Mouse (Mus musculus) neural tube, embryonic 11.5 days (tissue): Measurements from ENCODE around the gene Krt32. TPM values are rescaled to one million over a fixed set of nuclear protein-coding genes. Genes with fewer than 3 reads are reported as not detected.

Experiments
- ATAC-seq: fragments of 200-750 bp; cut with Nextera tagmentation; 2 replicates; pipeline ENCODE4 v1.8.0; 2017; ENCODE audit warnings: moderate number of reproducible peaks, mild to moderate bottlenecking, moderate TSS enrichment, moderate library complexity; ENCODE audit not compliant: insufficient read depth, low FRiP score, low TSS enrichment
- DNase-seq: peaks from one replicate; pipeline ENCODE4 v3.0.0-alpha.2; 2015; ENCODE audit warnings: low spot score
- H3K27ac ChIP-seq: fragments of 300-500 bp; sonication (generic); 2 replicates; pipeline ENCODE4 v1.5.1; 2014; ENCODE audit warnings: low read depth, mild to moderate bottlenecking, low read length
- H3K27me3 ChIP-seq: fragments of 300-500 bp; sonication (generic); 2 replicates; pipeline ENCODE4 v1.6.1; 2014; ENCODE audit warnings: mild to moderate bottlenecking, low read length, mixed read lengths; ENCODE audit not compliant: control insufficient read depth, insufficient read depth
- H3K36me3 ChIP-seq: fragments of 300-500 bp; sonication (generic); 2 replicates; pipeline ENCODE4 v1.6.1; 2014; ENCODE audit warnings: mild to moderate bottlenecking, low read length, moderate library complexity, mixed read lengths; ENCODE audit not compliant: control insufficient read depth, insufficient read depth
- H3K4me1 ChIP-seq: fragments of 300-500 bp; sonication (generic); 2 replicates; pipeline ENCODE4 v1.6.1; 2014; ENCODE audit warnings: low read length, mixed read lengths; ENCODE audit not compliant: control insufficient read depth, insufficient read depth
- H3K4me2 ChIP-seq: fragments of 300-500 bp; sonication (generic); 2 replicates; pipeline ENCODE4 v1.6.1; 2014; ENCODE audit warnings: low read depth, mild to moderate bottlenecking, moderate library complexity
- H3K4me3 ChIP-seq: fragments of 300-500 bp; sonication (generic); 2 replicates; pipeline ENCODE4 v1.5.1; 2014; ENCODE audit warnings: low read depth, low read length
- H3K9ac ChIP-seq: fragments of 300-500 bp; sonication (generic); 2 replicates; pipeline ENCODE4 v1.6.1; 2014; ENCODE audit warnings: mild to moderate bottlenecking, low read length
- H3K9me3 ChIP-seq: fragments of 300-500 bp; sonication (generic); 2 replicates; pipeline ENCODE4 v1.6.1; 2016; ENCODE audit warnings: low read length; ENCODE audit not compliant: control insufficient read depth
- WGBS: fragments of 180-500 bp; shearing (Covaris S2); extraction: QIAGEN DNeasy Blood & Tissue Kit; methylation state at CpG from one replicate; pipeline ENCODE4 v1.1.7; 2014; 5-methylcytosine and 5-hydroxymethylcytosine counted together
- polyA plus RNA-seq: library from polyadenylated mRNA; unstranded; fragments of >200 nt; fragmentation: Nextera tagmentation; extraction: Ambion mirVana; gene quantifications from 2 replicates; pipeline ENCODE4 v1.2.1, GENCODE M21; 2014

The Krt32 gene
- polyA plus RNA-seq: not detected in 2 replicates

DNA sequence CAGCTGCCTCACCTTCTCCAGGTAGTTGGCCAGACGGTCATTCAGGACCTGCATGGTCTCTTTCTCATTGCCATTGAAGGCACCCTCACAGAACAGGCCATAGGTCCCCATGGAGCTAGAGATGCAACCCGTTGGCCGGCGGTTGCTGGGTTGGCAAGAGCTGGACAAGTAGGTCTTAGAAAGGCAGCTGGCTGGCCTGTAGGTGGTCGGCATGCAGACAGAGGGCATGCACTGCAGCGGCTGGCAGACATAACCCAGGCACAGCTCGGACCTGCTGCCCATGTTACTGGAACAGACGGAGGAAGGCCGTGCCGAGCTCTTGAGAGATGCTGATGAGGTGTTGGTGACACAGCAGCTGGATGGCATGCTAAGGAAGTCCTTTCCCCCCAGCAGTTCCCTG is at the start of gene Krt32:
Gene Krt32, minus strand, starts transcription at position 366 of the 400 bp plus-strand sequence.
- 91% methylated on average over 10 of the region's 10 CpGs for WGBS
- no peaks in the 10 kb centered on the region for H3K27me3 ChIP-seq
- H3K9me3 ChIP-seq: no peaks in the 10 kb centered on the region
- H3K9ac ChIP-seq: no peak within 1 kb of the TSS
- DNase-seq (no peak), ATAC-seq (no peak)
- H3K4me1 ChIP-seq: no peaks in the 10 kb centered on the region
- H3K4me2 ChIP-seq: no peak within 1 kb of the TSS
- no peaks in the 10 kb centered on the region for H3K36me3 ChIP-seq
- no peak within 1 kb of the TSS for H3K27ac ChIP-seq
- no peak within 1 kb of the TSS for H3K4me3 ChIP-seq

DNA sequence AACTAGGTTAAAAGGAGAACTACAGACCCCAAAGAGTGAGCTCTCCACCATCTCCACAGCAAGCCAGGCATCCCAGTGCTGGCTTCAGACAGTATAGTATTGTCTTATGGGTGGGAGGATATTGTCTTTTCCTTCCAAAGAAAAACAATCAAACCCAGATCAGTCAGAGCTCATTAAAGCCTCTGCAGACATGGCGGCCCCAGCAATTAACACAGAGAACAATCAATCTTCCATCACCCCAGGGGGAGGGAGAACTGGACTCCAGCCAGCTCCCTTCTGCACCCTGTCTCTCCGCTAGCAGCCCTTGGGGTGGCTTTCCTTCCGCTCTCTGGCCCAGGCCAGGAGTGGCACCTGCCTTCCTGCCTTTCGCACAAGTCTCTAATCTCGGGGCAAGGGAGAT is 49.7 kb upstream of the Krt32 start:
- Histone ChIP-seq H3K4me1 (peaks cover 2% of the 10 kb centered on the region; the same call in 1 of the 2 replicates), H3K27me3 (no peaks in the 10 kb centered on the region), H3K4me2 (no peak overlapping the region), H3K9me3 (no peaks in the 10 kb centered on the region), H3K9ac (no peak overlapping the region), H3K4me3 (no peak overlapping the region), H3K27ac (no peak overlapping the region), H3K36me3 (no peaks in the 10 kb centered on the region)
- WGBS: 33% methylated on average over 5 of the region's 5 CpGs
- DNase-seq (no peak), ATAC-seq (no peak)

- H3K9me3 ChIP-seq: no peaks in the 10 kb centered on the region
- no peak overlapping the region for H3K4me3 ChIP-seq
- ATAC-seq (no peak), DNase-seq (no peak)
- H3K36me3 ChIP-seq: no peaks in the 10 kb centered on the region
- WGBS: 51% methylated on average over 5 of the region's 5 CpGs
- no peak overlapping the region for H3K27ac ChIP-seq
- no peak overlapping the region for H3K9ac ChIP-seq
- peaks cover 2% of the 10 kb centered on the region; the same call in 1 of the 2 replicates for H3K4me1 ChIP-seq
- no peaks in the 10 kb centered on the region for H3K27me3 ChIP-seq
- no peak overlapping the region for H3K4me2 ChIP-seq
Measured at GRCm38 (mm10) chr11:100136559-100136958, 48.5 kb upstream of the Krt32 start.

- ATAC-seq: no peak
- no peaks in the 10 kb centered on the region for H3K9me3 ChIP-seq
- no peak within 1 kb of the TSS for H3K9ac ChIP-seq
- no peak for DNase-seq
- no peaks in the 10 kb centered on the region for H3K36me3 ChIP-seq
- H3K27me3 ChIP-seq: no peaks in the 10 kb centered on the region
- peaks cover 2% of the 10 kb centered on the region; the same call in 1 of the 2 replicates for H3K4me1 ChIP-seq
- 75% methylated on average over 7 of the region's 7 CpGs for whole genome bisulfite sequencing
- no peak within 1 kb of the TSS for H3K27ac ChIP-seq
- no peak within 1 kb of the TSS for H3K4me2 ChIP-seq
- H3K4me3 ChIP-seq: no peak within 1 kb of the TSS
Measured at GRCm38 (mm10) chr11:100135731-100136130, 47.7 kb upstream of the Krt32 start, which contains the start of gene Krt15. Krt15 (minus strand) TSS chr11:100135928.

GRCm38 (mm10) chr11:100124901-100125300 is 36.9 kb upstream of the Krt32 start:
- H3K36me3 ChIP-seq: no peaks in the 10 kb centered on the region
- no peak for DNase-seq
- ATAC-seq: no peak
- H3K9me3 ChIP-seq: no peaks in the 10 kb centered on the region
- no peak overlapping the region for H3K4me2 ChIP-seq
- no peak overlapping the region for H3K27ac ChIP-seq
- H3K9ac ChIP-seq: no peak overlapping the region
- no peak overlapping the region for H3K4me3 ChIP-seq
- no peaks in the 10 kb centered on the region for H3K27me3 ChIP-seq
- WGBS: 81% methylated on average over 7 of the region's 7 CpGs
- no peaks in the 10 kb centered on the region for H3K4me1 ChIP-seq

- no peak within 1 kb of the TSS for H3K27ac ChIP-seq
- DNase-seq (no peak), ATAC-seq (no peak)
- 76% methylated on average over 3 of the region's 3 CpGs for WGBS
- no peaks in the 10 kb centered on the region for H3K4me1 ChIP-seq
- no peak within 1 kb of the TSS for H3K4me3 ChIP-seq
- no peaks in the 10 kb centered on the region for H3K36me3 ChIP-seq
- no peaks in the 10 kb centered on the region for H3K27me3 ChIP-seq
- H3K4me2 ChIP-seq: no peak within 1 kb of the TSS
- H3K9me3 ChIP-seq: no peaks in the 10 kb centered on the region
- H3K9ac ChIP-seq: no peak within 1 kb of the TSS
Measured at GRCm38 (mm10) chr11:100121466-100121865, 33.4 kb upstream of the Krt32 start, which contains the start of gene Krt13. Krt13 (minus strand) TSS chr11:100121566.

DNA sequence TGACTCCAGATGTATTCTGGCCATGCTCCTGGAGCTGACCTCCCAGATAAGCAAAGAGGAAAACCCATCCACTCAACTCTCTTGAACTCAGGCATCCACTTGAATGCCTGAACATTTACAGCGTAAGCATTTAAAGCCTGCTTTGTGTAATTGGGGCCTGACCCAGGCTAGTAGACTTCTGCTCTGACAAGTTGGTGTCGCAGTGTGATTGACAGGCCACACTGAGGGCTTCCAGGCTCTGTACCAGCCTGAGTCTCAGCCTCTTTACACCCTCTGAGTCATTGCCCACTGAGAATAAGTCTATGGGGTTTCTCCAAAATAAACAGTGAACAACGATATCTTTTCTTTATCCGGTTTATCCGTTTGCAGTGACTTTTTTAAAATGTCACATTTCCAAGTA is 32.3 kb upstream of the Krt32 start:
- no peak for ATAC-seq
- no peak overlapping the region for H3K9ac ChIP-seq
- WGBS: 90% methylated on average over 5 of the region's 5 CpGs

DNA sequence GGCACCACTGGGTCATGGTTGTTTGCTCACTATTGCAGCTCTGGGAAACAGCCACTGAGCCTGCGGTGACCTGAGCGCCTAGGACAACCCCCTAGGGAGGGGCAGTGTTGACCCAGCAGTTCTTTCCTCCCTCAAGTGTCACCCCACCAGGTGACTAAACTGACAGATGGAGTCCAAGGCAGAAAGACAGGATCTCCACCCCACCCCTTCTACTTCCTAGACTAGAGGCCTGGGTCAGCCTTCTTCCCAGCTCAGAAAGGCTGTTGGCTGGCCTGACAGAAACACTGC is 25.7 kb upstream of the Krt32 start:
- Histone ChIP-seq H3K9ac (no peak overlapping the region), H3K9me3 (no peaks in the 10 kb centered on the region), H3K27ac (no peak overlapping the region), H3K36me3 (no peaks in the 10 kb centered on the region), H3K4me3 (no peak overlapping the region), H3K27me3 (no peaks in the 10 kb centered on the region), H3K4me2 (no peak overlapping the region), H3K4me1 (no peaks in the 10 kb centered on the region)
- ATAC-seq (no peak), DNase-seq (no peak)
- WGBS: 38% methylated on average over 2 of the region's 2 CpGs

More for the DNA sequence above, 32.3 kb upstream of the Krt32 start:
- H3K27me3 ChIP-seq: no peaks in the 10 kb centered on the region
- no peaks in the 10 kb centered on the region for H3K4me1 ChIP-seq
- no peak for DNase-seq
- no peak overlapping the region for H3K4me2 ChIP-seq
- H3K4me3 ChIP-seq: no peak overlapping the region
- H3K36me3 ChIP-seq: no peaks in the 10 kb centered on the region
- no peaks in the 10 kb centered on the region for H3K9me3 ChIP-seq
- H3K27ac ChIP-seq: no peak overlapping the region

DNA sequence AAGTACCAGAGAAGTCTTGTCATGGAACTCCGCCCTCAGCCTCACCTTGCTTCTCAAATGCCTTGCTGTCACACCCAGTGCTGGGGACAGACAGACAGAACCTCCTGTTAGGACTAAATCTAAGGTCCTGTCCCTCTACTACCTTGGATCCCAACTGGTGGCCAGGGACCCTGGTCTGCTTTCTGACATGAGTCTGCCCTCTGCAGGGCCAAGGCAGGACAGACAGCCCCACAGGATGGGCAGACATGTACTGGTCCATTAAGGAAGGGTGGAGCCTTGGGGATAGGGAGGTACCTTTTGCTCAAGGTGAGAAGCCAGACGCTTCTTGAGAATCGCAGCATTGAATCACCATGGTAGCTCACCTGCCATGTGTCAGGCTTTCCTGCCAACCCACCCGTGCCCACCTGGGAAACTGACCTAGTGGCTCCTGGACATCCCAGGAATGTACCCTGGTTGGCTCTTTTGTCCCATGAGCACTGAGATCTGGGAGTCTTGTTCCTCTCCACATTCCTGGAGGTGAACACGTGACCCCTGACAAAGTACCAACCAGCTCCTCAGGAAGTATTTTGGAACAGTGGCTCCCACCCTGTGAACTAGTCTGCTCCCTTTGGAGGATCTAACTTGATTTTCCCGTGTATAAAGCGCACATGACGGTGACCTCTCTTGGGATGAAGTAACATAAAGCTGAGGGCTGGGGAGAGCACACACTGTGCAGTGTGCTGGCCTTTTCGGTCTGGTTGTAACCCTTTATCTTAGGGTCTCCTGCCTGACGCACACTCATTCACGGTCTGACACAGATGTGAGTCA is 25.1 kb upstream of the Krt32 start:
- H3K4me3 ChIP-seq: no peak overlapping the region
- H3K27ac ChIP-seq: no peak overlapping the region
- DNase-seq: no peak
- no peaks in the 10 kb centered on the region for H3K36me3 ChIP-seq
- no peak overlapping the region for H3K9ac ChIP-seq
- no peaks in the 10 kb centered on the region for H3K9me3 ChIP-seq
- no peak for ATAC-seq
- 80% methylated on average over 11 of the region's 11 CpGs for WGBS
- H3K27me3 ChIP-seq: no peaks in the 10 kb centered on the region
- no peak overlapping the region for H3K4me2 ChIP-seq
- no peaks in the 10 kb centered on the region for H3K4me1 ChIP-seq
